ENCODE assay signal across 8 mouse cellular contexts in the genomic region with DNA sequence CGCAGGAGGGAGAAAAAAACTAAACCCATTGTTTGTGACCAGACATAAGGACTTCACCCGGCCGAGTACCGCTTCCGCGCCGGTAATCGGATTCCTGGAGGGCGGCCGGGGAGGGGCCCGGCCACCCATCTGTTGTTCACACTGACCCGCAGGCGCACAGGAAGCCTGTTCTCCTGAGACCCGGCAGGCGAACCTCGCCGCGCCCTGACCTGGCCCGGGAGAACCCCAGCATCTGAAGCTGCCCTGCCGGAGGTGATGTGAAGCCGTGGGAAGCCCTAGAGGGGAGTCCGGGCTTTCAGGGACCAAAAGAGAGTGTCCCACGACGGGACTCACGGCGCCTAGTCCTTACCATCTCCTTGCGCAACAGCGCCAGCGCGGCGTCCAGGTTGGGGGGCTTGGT. TPM values are rescaled to one million over a fixed set of nuclear protein-coding genes. Genes with fewer than 3 reads are reported as not detected.
DNase-seq lines count a peak whose midpoint lies in the region; ATAC-seq lines count a peak whose summit lies in the region.

No protein-coding gene starts in this region.

- H3K27me3 ChIP-seq in neural tube, embryonic 11.5 days (ENCODE audit: control insufficient read depth, insufficient read depth, low read length), result peaks cover 24% of the 10 kb centered on the region

- H3K9ac ChIP-seq in neural tube, embryonic 11.5 days (ENCODE audit: low read length), result peak overlapping the region; percentile 48

- peak overlapping the region; percentile 69 for H3K4me2 ChIP-seq in neural tube, embryonic 11.5 days (ENCODE audit: low read depth)

- no peak for ATAC-seq in neural tube, embryonic 11.5 days (ENCODE audit: insufficient read depth, low FRiP score, low TSS enrichment)

- no peak overlapping the region for H3K27ac ChIP-seq in neural tube, embryonic 11.5 days (ENCODE audit: low read depth, low read length)

- H3K4me1 ChIP-seq in neural tube, embryonic 11.5 days (ENCODE audit: control insufficient read depth, insufficient read depth, low read length), result peaks cover 6% of the 10 kb centered on the region; the same call in 1 of the 2 replicates

- peak; percentile 28 for DNase-seq in adrenal gland, postnatal 14 days
- DNase-seq in adrenal gland, postnatal 36 days, result no peak
- peak; percentile 58 for DNase-seq in R1 (ENCODE audit: low read depth, low spot score)
- DNase-seq in heart, adult 9 months (ENCODE audit: low spot score in 2 of 2), result peak; percentile 15 to 36
- peak; percentile 43 to 65 for DNase-seq in kidney, postnatal 4 days
- peak; percentile 30 for DNase-seq in neural tube, embryonic 11.5 days (ENCODE audit: low spot score)
- DNase-seq in layer of hippocampus, adult 11-12 months (ENCODE audit: low spot score), result no peak
- DNase-seq in cerebellum, postnatal 36 days, result no peak

- H3K4me3 ChIP-seq in neural tube, embryonic 11.5 days (ENCODE audit: low read depth, low read length), result peak overlapping the region; percentile 44

- no peaks in the 10 kb centered on the region for H3K9me3 ChIP-seq in neural tube, embryonic 11.5 days (ENCODE audit: control insufficient read depth, low read length)

- no peaks in the 10 kb centered on the region for H3K36me3 ChIP-seq in neural tube, embryonic 11.5 days (ENCODE audit: control insufficient read depth, insufficient read depth, low read length)

- WGBS in neural tube, embryonic 11.5 days, result under 1% methylated on average over 29 of the region's 31 CpGs

RNA-seq across cellular contexts. Expression of a gene that starts 0.4 kb away (rescaled TPM):
- 1.8 TPM in 2 replicates for total RNA-seq in adrenal gland, postnatal 14 days (2021)
- under 1 TPM; 0.20 to 0.23 TPM for total RNA-seq in adrenal gland, postnatal 36 days (2021)
- polyA plus RNA-seq in neural tube, embryonic 11.5 days (2014; fragmentation: Nextera tagmentation; extraction: Ambion mirVana), result 4.1 and 5.5 TPM in 2 replicates

RNA-seq across cellular contexts. Expression of a gene that starts 29.3 kb away (rescaled TPM):
- total RNA-seq in adrenal gland, postnatal 14 days (2021), result 9.6 and 12.4 TPM in 2 replicates
- 1 to 10 TPM; 8.7 to 9.8 TPM for total RNA-seq in adrenal gland, postnatal 36 days (2021)
- polyA plus RNA-seq in neural tube, embryonic 11.5 days (2014; fragmentation: Nextera tagmentation; extraction: Ambion mirVana), result 27.7 and 31.4 TPM in 2 replicates

RNA-seq across cellular contexts. Expression of a gene that starts 29.4 kb away (rescaled TPM):
- total RNA-seq in adrenal gland, postnatal 14 days (2021), result 45.7 and 46.7 TPM in 2 replicates
- total RNA-seq in adrenal gland, postnatal 36 days (2021), result 10 to 100 TPM; 39.8 to 41.5 TPM
- polyA plus RNA-seq in neural tube, embryonic 11.5 days (2014; fragmentation: Nextera tagmentation; extraction: Ambion mirVana), result 57.7 and 61.2 TPM in 2 replicates

RNA-seq across cellular contexts. Expression of a gene that starts 41.7 kb away (rescaled TPM):
- total RNA-seq in adrenal gland, postnatal 14 days (2021), result 4.7 and 5.4 TPM in 2 replicates
- 1 to 10 TPM in 1 of 2 experiments, under 1 TPM in 1; 0.86 to 1.0 TPM for total RNA-seq in adrenal gland, postnatal 36 days (2021)
- 7.1 and 7.5 TPM in 2 replicates for polyA plus RNA-seq in neural tube, embryonic 11.5 days (2014; fragmentation: Nextera tagmentation; extraction: Ambion mirVana)

Comparison
In these comparisons a context has a peak if more than half of its experiments do, and no peak if none do; other contexts are left out.
1. DNase-seq: peak in adrenal gland, postnatal 14 days (single experiment), R1 (single experiment), heart, adult 9 months (2 of 2), kidney, postnatal 4 days (2 of 2) and neural tube, embryonic 11.5 days (single experiment); none in adrenal gland, postnatal 36 days (0 of 2), layer of hippocampus, adult 11-12 months (single experiment) and cerebellum, postnatal 36 days (0 of 2).